Mouse (Mus musculus): Measurements from ENCODE around the gene Hepacam2. TPM values are rescaled to one million over a fixed set of nuclear protein-coding genes. Genes with fewer than 3 reads are reported as not detected.
"Not testable (repeated sequence)": the region's sequence is repeated elsewhere in the genome, so short reads cannot be mapped to it uniquely, and the experiment has no call there.

Hepacam2 gene
- total RNA-seq, 2 experiments from 2014 or later = not detected

DNA sequence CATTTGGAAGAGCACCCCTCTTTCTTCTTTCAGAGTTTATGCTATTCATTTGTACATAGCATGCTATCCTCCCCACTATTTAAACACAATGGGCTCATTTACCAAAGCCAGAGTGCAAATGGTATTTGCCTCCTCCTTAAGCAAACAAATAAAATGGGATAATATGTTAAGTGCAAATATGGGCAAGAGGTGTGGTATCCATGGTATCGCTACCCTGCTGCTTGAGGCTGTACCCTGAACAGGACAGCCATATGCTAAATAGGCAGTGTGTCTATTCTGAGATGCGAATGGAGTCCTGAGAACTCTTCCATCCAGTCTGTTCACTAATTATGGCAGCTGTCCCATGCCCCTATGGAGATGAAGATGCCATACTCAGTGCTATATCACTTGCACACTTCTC is 27.4 kb downstream of the Hepacam2 start:
- intact Hi-C loops (cut with DNase I) = no loop called here
- DNase-seq = no peak

DNA sequence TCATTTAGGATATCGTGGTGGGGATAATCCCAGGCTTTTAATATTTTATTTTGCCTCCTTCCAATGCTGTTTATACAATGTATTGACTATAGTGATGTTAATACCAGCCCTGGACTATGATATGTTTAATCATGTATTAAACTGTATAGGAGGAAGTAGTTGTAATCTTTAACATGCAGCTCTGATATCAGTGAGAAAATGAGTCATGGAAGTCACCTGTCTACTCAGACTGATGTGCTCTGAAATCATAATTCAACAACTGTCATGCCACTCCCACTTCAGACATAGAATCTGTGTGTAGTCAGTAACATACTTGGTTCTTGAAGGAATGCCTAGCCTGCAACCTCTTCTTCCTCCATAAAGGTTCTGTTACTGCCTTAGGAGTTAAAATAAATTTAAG is 29.5 kb downstream of the Hepacam2 start:
- no peak for DNase-seq
- intact Hi-C loops (cut with DNase I) = no loop called here

DNA sequence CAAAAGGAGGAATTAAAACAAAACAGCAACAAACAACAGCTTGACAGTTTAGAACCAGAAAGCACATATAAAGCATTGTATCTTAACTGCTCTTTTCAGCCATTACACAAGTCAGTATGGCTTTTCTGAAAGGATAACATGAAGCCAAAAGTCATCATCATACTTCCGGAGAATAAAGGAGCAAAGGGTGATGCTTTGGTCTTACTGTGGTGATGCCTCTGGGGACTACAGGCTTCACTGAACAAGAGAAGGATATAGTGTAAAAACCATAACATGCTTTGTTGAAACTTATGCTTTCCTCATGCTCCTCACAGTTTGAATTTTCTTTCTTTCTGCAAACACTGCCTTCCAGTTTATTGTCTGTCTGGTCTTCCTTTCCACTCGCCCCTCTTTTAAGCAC is 34.5 kb downstream of the Hepacam2 start:
- intact Hi-C loops (cut with DNase I) = no loop called here
- no peak for DNase-seq

DNA sequence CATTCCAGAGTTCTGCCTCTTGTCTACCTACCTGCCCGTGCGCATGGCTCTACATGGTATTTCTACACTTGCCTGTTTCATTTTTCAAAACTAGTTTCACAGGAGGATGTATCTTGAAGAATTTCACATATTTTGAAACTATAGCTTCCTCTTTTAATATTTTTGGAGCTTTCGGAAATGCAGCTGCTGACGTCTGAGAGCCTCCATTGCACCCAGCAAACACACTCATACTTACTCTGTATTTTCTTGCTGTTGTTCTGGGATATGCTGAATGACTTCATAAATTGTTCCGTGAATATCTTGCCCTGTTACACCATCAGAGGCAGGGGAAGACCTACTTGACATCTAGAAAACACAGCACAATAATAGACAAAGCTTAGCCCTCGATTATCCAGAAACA is 35.1 kb downstream of the Hepacam2 start:
- intact Hi-C loops (cut with DNase I) = no loop called here
- DNase-seq = no peak

DNA sequence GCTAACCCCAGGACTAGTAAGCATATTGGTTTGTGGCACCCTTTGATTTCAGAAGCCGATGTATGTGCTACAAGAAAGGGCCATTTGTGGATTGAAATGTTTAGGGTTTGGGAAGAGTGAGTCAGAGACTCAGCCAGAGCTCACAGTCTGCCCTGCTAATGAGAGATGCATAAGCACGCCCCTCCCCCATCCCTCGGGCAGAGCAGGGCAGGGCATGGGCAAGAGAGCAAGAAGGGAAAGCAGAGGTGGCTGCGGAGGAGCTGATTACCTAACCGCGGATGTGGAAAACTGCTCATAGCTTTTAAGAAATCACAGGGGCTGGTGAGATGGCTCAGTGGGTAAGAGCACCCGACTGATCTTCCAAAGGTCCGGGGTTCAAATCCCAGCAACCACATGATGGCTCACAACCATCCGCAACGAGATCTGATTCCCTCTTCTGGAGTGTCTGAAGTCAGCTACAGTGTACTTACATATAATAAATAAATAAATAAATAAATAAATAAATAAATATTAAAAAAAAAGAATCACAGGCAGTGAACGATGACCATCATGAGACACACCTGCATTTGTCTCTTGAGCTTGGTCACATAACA is 42.1 kb downstream of the Hepacam2 start:
- intact Hi-C loops (cut with DNase I) = no loop called here
- DNase-seq = no peak

DNA sequence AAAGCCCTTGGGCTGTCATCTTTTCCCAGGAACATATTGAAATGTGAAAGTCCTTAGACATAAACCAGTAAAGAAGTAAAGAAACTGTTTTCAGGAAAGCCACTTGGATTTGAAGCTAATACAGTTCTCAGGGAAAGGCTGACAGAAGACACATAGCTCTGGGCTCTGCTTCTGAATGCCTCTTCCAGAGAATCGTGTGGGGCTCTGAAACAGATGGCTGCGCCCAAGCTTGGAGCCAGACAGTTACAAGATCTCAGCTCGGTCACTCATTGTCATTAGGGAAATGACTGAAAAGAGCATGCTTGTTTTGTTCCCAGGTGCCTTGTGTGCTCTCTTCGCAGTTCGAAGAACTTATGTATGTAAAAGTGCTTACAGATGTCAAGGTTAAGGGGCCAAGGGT is 43.7 kb downstream of the Hepacam2 start:
- intact Hi-C loops (cut with DNase I) = no loop called here
- no peak for DNase-seq

DNA sequence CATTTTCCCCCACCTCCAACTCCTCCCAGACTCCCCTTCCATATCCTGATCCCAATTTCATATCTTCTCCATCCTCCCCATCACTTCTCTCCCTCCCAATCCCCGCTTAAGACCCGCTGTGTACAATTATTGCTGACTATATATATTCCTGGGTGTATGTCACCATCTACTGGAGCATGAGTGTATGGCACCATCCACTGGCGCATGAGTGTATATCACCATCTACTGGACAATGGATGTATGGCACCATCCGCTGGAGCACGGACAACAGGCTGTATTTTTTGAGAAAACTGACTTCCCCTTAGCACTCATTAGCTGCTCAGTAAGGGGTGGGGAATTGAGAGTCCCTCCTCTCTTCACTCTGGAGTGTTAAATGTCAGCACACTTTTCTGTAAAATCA is 50.7 kb downstream of the Hepacam2 start:
- intact Hi-C loops (cut with DNase I) = no loop called here
- DNase-seq = peak; percentile 21 to 39

DNA sequence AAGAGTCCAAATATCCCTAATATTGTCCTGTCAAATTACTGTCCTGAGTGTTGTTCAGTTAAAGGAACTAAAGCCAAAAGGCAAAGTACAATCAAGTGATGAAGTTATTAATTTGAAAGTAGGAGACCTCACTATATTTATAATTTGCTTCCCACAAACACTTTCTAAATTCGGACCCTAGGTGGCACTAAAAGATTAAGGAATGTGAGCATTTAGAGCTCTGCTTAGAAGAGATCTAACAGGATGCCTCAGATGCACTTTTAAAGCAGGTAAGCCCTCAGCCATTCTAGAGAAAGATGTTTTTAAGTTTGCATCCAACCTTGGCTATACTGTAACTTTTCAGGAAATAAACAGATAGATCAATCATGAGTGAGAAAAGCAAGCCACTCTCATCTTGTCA is 54.2 kb downstream of the Hepacam2 start:
- DNase-seq = no peak
- intact Hi-C loops (cut with DNase I) = no loop called here

DNA sequence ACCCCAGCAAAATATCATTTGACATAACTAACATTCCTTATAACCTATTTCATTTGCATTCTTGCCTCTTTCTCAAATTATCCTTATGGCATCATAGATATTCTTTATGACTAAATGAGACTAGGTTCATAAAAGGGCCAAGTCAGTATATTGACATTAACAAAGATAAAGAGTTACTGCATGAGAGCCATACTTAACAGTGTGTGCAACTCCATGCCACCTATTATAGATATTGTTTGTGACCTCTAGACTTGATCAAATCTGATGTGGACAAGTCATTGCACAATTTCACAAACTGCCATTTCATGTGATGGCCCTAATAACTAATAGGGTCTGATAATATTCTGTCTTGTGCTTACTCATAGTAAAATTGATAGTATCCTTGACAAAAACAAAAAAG is 62.0 kb downstream of the Hepacam2 start:
- no peak for DNase-seq
- intact Hi-C loops (cut with DNase I) = no loop called here

DNA sequence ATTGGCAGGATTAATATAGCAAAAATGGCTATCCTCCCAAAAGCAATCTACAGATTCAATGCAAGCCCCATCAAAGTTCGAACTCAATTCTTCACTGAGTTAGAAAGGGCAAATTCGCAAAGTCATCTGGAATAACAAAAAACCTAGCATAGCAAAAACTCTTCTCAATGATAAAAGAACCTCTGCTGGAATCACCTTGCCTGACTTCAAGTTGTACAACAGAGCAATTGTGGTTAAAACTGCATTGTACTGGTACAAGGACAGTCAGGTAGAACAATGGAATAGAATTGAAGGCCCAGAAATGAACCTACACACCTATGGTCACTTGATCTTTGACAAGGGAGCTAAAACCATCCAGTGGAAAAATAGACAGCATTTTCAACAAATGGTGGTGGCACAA is 67.1 kb downstream of the Hepacam2 start:
- intact Hi-C loops (cut with DNase I); DNase-seq: not testable (repeated sequence)

DNA sequence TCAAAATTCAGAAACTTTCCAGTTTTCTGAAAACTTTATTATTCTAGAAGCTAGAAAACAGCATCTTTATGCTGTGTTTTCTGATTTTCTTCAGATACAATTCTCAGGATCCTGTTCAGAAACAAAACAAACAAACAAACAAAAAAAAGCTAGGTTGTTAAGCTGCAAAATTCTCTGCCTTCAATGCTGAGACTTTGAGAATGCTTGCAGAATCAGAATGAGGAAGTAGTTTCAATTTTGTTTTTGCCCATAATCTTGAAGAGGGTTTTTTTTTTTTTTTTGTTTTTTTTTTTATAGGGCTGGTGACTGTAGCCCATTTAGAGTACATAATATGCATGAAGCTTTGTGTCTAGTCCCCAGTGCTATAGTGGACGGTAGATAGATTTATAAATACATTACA is 71.1 kb downstream of the Hepacam2 start:
- intact Hi-C loops (cut with DNase I) = loop anchor here (2.0 kb wide), 1 partner anchor 36 kb away; no protein-coding TSS in a partner anchor
- no peak for DNase-seq

DNA sequence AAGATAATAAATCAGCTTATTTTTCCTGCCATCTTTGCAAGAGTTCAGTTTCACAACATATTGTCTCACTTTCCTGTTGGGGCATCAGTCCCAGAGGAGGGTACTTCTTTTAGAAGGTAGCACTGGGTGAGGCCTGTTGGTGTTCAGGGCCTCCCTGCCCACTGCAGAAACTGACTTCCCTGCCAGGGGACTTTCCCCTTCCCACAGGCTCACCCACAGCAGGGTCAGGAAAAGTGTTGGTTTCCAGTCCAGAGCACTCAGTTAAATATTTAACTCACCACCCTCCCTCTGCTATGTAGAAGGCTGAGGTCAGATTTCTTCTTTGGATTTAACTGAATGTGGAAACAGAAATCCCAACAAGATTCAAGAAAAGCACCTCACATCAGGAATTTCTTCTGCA is 72.8 kb downstream of the Hepacam2 start:
- intact Hi-C loops (cut with DNase I) = not testable (repeated sequence)

DNA sequence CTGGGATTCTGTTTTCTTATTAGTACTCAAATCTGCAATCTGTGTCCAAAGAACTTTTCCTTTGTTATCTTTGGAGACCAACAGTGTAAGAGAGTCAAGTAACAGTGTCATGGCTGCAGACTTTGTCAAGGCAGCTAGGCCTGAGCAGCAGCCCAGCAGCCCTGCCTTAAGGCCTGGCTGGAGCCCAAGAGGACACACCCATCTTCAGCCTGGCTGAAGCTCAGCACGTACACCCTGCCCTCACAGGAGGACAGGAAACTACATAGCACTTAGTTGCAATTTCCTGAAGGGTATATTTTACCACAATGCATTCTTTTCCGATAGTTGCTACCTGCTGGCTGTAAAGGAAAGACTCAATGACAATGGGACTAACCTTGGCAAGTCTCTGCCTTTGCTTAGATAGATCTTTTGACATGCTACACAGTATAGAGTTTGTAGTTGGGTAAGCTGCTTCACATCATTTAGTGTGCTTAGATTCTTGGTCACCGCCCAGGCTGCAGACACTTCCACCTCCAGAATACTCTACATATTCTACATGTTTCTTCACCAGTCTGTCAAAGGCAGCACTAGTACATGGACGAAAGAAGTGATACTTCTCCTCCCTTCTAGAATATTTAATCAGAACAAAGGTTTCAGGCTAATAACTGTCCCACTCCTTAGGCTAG is 73.4 kb downstream of the Hepacam2 start:
- DNase-seq = peak; percentile 31 to 61
- intact Hi-C loops (cut with DNase I) = not testable (repeated sequence)

More for the DNA sequence above, 72.8 kb downstream of the Hepacam2 start:
- not testable (repeated sequence) for DNase-seq

Other genes with a start within 250 kb of the Hepacam2 start
- 1 to 10 TPM; 2.7 to 3.4 TPM for gene Samd9l, start 98.7 kb downstream of the Hepacam2 start, total RNA-seq (2021)
- 10 to 100 TPM; 16.3 to 17.8 TPM for gene Vps50, start 84 bp upstream of the Hepacam2 start, total RNA-seq (2021)

Data from gastrocnemius, postnatal 36 days (tissue).